Mouse (Mus musculus): ENCODE measurements around the gene Tgfbr2. TPM values are rescaled to one million over a fixed set of nuclear protein-coding genes. Genes with fewer than 3 reads are reported as not detected.
"Not testable (repeated sequence)": the region's sequence is repeated elsewhere in the genome, so short reads cannot be mapped to it uniquely, and the experiment has no call there.

Tgfbr2 gene
- polyA plus RNA-seq, 1 experiment from 2014 or later = 8.4 TPM

DNA sequence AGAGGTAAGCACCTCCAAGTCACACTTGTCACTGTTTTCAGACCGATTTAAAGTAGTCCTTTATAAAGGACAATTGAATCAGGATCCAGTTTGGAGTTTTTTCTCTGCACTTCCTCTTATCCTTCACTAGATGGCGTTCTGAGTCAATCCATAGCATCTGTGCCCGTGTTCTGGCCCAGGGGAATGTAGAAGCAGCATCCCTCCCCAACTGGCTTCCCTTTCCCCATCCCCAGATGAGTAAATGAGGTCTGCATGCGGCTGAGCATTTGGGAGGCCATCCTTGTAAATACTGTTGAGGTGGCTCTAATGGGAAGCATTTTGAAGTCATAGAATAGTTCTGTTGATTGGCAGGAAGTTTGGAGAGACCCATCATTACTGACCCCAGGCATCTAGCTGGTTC lies 114.5 kb downstream of the Tgfbr2 start:
- H3K36me3 ChIP-seq (ENCODE audit: control insufficient read depth, insufficient read depth, low read length) = no peaks in the 10 kb centered on the region
- H3K27me3 ChIP-seq (replicated peaks; ENCODE audit: control insufficient read depth, insufficient read depth, low read length) = no peaks in the 10 kb centered on the region
- H3K4me2 ChIP-seq (ENCODE audit: low read length) = no peak overlapping the region
- 13% methylated on average over 4 of the region's 4 CpGs for WGBS
- no peak overlapping the region for H3K9ac ChIP-seq (ENCODE audit: low read depth, low read length)
- H3K27ac ChIP-seq (ENCODE audit: low read depth, low read length) = no peak overlapping the region
- no peaks in the 10 kb centered on the region for H3K9me3 ChIP-seq (ENCODE audit: control insufficient read depth, low read length)
- no peak overlapping the region for H3K4me3 ChIP-seq (ENCODE audit: low read length)
- no peak for ATAC-seq
- H3K4me1 ChIP-seq (ENCODE audit: control insufficient read depth, insufficient read depth, low read depth, low read length) = no peaks in the 10 kb centered on the region

DNA sequence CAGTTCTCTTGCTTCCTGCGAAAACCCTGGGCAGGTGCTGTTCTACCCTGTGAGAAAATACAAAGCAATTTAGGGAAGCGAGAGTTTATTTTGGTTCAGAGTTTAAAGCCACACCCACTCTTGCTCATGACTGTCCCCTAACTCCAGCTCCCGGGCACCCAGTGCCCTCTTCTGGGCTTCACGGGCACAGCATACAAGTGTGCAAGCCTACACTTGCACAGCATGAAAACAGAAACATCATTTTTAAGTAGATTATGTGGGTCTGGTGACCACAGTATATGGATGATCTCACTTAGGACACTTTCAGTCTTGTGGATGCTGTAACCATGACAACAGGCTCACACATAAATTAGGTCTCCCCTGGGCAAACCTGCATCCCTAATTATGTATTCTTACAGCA lies 116.0 kb downstream of the Tgfbr2 start:
- 57% methylated on average over 4 of the region's 4 CpGs for WGBS

DNA sequence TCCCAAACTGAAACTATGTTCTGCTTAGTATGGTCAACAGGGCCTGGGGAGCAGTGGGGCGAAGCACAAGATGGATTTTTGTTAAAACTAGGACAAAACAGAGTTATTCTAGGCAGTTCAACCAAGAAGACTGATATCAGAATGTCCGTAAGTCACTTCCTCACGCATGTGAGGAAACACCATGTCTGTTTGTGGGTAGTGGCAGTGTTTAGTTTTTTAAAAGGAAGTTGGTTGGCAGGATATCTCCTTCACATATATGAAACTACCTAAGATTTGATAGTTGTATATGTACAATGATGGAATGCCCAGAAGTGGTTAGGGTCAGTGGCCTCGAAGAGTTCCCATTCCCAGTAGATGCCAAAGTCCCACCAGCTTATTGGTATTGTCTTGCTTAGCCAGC lies 116.7 kb downstream of the Tgfbr2 start:
- H3K4me3 ChIP-seq (ENCODE audit: low read length) = no peak overlapping the region

More for the DNA sequence above, 116.0 kb downstream of the Tgfbr2 start:
- no peaks in the 10 kb centered on the region for H3K36me3 ChIP-seq (ENCODE audit: control insufficient read depth, insufficient read depth, low read length)
- no peak overlapping the region for H3K4me3 ChIP-seq (ENCODE audit: low read length)
- no peak for ATAC-seq
- no peaks in the 10 kb centered on the region for H3K9me3 ChIP-seq (ENCODE audit: control insufficient read depth, low read length)
- no peak overlapping the region for H3K4me2 ChIP-seq (ENCODE audit: low read length)
- no peaks in the 10 kb centered on the region for H3K4me1 ChIP-seq (ENCODE audit: control insufficient read depth, insufficient read depth, low read depth, low read length)
- H3K27ac ChIP-seq (ENCODE audit: low read depth, low read length) = no peak overlapping the region
- no peak overlapping the region for H3K9ac ChIP-seq (ENCODE audit: low read depth, low read length)
- H3K27me3 ChIP-seq (replicated peaks; ENCODE audit: control insufficient read depth, insufficient read depth, low read length) = no peaks in the 10 kb centered on the region

DNA sequence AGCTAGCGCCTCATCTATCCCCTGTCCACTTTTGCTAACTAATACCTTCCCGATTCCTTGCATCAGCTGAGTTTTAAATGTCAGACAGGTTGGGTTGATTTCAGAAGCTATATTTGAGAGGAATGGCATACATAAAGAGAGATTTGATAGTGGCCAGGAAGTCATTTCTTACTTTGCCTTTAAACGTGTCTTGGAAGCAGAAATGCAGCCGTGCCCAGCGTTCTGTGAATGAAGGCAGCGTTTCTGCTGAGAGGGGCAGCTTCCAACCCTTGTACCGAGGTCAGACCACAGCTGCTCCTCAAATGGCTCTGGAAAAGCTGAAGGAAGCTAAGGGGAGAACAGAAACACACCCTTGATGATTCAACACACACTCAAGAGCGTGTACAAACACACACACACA lies 121.2 kb downstream of the Tgfbr2 start:
- Histone ChIP-seq H3K27me3 (replicated peaks; ENCODE audit: control insufficient read depth, insufficient read depth, low read length) (no peaks in the 10 kb centered on the region), H3K4me2 (ENCODE audit: low read length) (no peak overlapping the region), H3K4me3 (ENCODE audit: low read length) (no peak overlapping the region), H3K36me3 (ENCODE audit: control insufficient read depth, insufficient read depth, low read length) (no peaks in the 10 kb centered on the region), H3K27ac (ENCODE audit: low read depth, low read length) (no peak overlapping the region), H3K9me3 (ENCODE audit: control insufficient read depth, low read length) (no peaks in the 10 kb centered on the region), H3K9ac (ENCODE audit: low read depth, low read length) (no peak overlapping the region), H3K4me1 (ENCODE audit: control insufficient read depth, insufficient read depth, low read depth, low read length) (no peaks in the 10 kb centered on the region)
- WGBS = 74% methylated on average over 8 of the region's 8 CpGs
- no peak for ATAC-seq

More for the DNA sequence above, 116.7 kb downstream of the Tgfbr2 start:
- no peak for ATAC-seq
- Histone ChIP-seq H3K36me3 (ENCODE audit: control insufficient read depth, insufficient read depth, low read length) (no peaks in the 10 kb centered on the region), H3K9ac (ENCODE audit: low read depth, low read length) (no peak overlapping the region), H3K4me1 (ENCODE audit: control insufficient read depth, insufficient read depth, low read depth, low read length) (no peaks in the 10 kb centered on the region), H3K9me3 (ENCODE audit: control insufficient read depth, low read length) (no peaks in the 10 kb centered on the region), H3K4me2 (ENCODE audit: low read length) (no peak overlapping the region), H3K27ac (ENCODE audit: low read depth, low read length) (no peak overlapping the region), H3K27me3 (replicated peaks; ENCODE audit: control insufficient read depth, insufficient read depth, low read length) (no peaks in the 10 kb centered on the region)
- 94% methylated on average over 4 of the region's 4 CpGs for WGBS

DNA sequence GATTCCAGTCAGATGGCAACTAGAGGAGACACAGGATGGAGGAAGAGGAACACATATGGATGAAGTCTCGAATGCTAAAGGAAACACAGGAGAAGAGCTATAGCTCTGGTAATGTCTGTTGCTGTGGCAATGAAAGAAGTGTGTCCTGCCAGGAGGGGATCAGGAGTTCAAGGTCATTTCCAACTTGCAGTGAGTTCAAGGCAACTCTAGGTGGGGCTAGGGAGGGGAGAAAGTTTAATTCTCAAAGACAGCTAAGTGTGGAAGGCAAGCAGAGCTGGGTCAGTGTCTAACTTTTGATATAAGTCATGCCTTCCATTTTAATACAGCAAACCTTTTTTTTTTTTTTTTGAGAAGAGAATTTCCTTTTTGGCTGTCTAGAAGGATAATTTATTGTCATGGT lies 125.2 kb downstream of the Tgfbr2 start:
- no peak overlapping the region for H3K4me3 ChIP-seq (ENCODE audit: low read length)
- H3K36me3 ChIP-seq (ENCODE audit: control insufficient read depth, insufficient read depth, low read length) = no peaks in the 10 kb centered on the region
- H3K4me1 ChIP-seq (ENCODE audit: control insufficient read depth, insufficient read depth, low read depth, low read length) = no peaks in the 10 kb centered on the region
- 83% methylated on average over 1 of the region's 1 CpGs for WGBS
- H3K27ac ChIP-seq (ENCODE audit: low read depth, low read length) = no peak overlapping the region
- no peak for ATAC-seq
- no peak overlapping the region for H3K4me2 ChIP-seq (ENCODE audit: low read length)
- no peak overlapping the region for H3K9ac ChIP-seq (ENCODE audit: low read depth, low read length)
- no peaks in the 10 kb centered on the region for H3K27me3 ChIP-seq (replicated peaks; ENCODE audit: control insufficient read depth, insufficient read depth, low read length)
- H3K9me3 ChIP-seq (ENCODE audit: control insufficient read depth, low read length) = no peaks in the 10 kb centered on the region

DNA sequence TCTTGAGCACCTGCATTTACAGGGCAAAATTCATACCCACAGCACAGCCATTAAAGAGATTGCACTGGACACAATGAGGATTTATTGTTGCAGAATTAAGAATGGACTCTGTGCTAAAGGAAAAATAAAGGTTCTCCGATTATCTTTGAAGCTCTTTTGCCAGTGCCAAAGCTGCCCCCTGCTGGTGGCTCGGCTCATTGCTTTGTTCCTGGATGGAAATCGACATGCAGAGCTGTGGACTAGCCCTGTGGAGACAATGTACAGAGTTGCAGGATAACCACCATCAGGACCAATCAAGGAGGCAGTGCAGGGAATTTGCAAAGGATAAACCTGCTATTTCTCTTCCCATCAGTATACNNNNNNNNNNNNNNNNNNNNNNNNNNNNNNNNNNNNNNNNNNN lies 133.4 kb downstream of the Tgfbr2 start:
- WGBS = 3% methylated on average over 3 of the region's 3 CpGs
- no peaks in the 10 kb centered on the region for H3K36me3 ChIP-seq (ENCODE audit: control insufficient read depth, insufficient read depth, low read length)
- H3K27ac ChIP-seq (ENCODE audit: low read depth, low read length) = no peak overlapping the region

DNA sequence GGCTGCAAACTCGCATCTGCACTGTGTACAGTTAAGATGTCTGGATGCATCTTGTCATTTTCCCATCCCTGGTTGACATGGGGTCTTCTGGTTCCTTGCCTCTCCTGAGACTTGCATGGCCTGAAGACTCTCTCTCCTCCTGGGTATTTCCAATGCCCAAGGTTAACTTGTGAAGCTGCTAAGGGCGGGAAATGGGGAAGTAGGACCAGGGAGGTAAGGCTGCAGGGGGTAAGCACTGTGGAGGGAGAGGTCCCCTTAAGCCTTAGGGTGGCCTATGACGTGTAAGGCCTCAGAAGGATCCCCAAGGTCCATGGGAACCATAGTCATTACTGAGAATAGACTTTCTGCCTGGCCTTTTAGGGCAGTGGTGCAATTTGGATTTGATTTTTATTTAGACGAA lies 133.8 kb downstream of the Tgfbr2 start:
- 73% methylated on average over 4 of the region's 4 CpGs for WGBS
- H3K36me3 ChIP-seq (ENCODE audit: control insufficient read depth, insufficient read depth, low read length) = no peaks in the 10 kb centered on the region
- no peaks in the 10 kb centered on the region for H3K9me3 ChIP-seq (ENCODE audit: control insufficient read depth, low read length)
- H3K4me2 ChIP-seq (ENCODE audit: low read length) = no peak overlapping the region
- H3K4me1 ChIP-seq (ENCODE audit: control insufficient read depth, insufficient read depth, low read depth, low read length) = no peaks in the 10 kb centered on the region
- H3K27ac ChIP-seq (ENCODE audit: low read depth, low read length) = 0 out of 2 replicates have a peak overlapping the region, but pooled peaks have one; percentile 24
- no peak for ATAC-seq
- H3K4me3 ChIP-seq (ENCODE audit: low read length) = no peak overlapping the region
- H3K9ac ChIP-seq (ENCODE audit: low read depth, low read length) = no peak overlapping the region
- no peaks in the 10 kb centered on the region for H3K27me3 ChIP-seq (replicated peaks; ENCODE audit: control insufficient read depth, insufficient read depth, low read length)

More for the DNA sequence above, 133.4 kb downstream of the Tgfbr2 start:
- Histone ChIP-seq H3K9ac (ENCODE audit: low read depth, low read length) (no peak overlapping the region), H3K4me2 (ENCODE audit: low read length) (no peak overlapping the region), H3K27me3 (replicated peaks; ENCODE audit: control insufficient read depth, insufficient read depth, low read length) (no peaks in the 10 kb centered on the region), H3K4me3 (ENCODE audit: low read length) (no peak overlapping the region), H3K9me3 (ENCODE audit: control insufficient read depth, low read length) (no peaks in the 10 kb centered on the region), H3K4me1 (ENCODE audit: control insufficient read depth, insufficient read depth, low read depth, low read length) (no peaks in the 10 kb centered on the region)
- 0 out of 2 replicates have a peak, but pooled peaks have one; percentile 50 for ATAC-seq

DNA sequence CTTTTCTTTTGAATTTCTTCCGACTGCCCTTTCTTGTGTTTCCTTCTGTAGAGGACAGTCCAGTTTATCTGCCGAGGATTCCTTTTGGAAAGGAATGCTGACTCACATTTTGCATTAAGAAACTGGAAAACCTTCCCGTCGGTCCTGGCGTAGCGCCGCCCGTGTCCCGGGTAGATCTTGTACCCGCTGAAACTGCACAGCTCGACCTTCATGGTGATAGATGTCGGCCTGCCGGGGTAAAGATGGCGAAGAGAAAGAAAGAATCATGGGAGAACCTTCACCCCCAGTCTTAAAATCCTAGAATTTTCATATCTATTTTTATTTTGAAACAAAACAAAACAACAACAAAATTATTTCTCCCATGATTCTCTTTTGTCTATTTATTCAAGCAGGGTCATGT lies 134.3 kb downstream of the Tgfbr2 start:
- not testable (repeated sequence) for H3K36me3 ChIP-seq (ENCODE audit: control insufficient read depth, insufficient read depth, low read length); H3K9ac ChIP-seq (ENCODE audit: low read depth, low read length); H3K4me2 ChIP-seq (ENCODE audit: low read length); ATAC-seq; H3K4me1 ChIP-seq (ENCODE audit: control insufficient read depth, insufficient read depth, low read depth, low read length); H3K9me3 ChIP-seq (ENCODE audit: control insufficient read depth, low read length); H3K27ac ChIP-seq (ENCODE audit: low read depth, low read length); H3K4me3 ChIP-seq (ENCODE audit: low read length); H3K27me3 ChIP-seq (replicated peaks; ENCODE audit: control insufficient read depth, insufficient read depth, low read length)
- WGBS = 96% methylated on average over 14 of the region's 14 CpGs

DNA sequence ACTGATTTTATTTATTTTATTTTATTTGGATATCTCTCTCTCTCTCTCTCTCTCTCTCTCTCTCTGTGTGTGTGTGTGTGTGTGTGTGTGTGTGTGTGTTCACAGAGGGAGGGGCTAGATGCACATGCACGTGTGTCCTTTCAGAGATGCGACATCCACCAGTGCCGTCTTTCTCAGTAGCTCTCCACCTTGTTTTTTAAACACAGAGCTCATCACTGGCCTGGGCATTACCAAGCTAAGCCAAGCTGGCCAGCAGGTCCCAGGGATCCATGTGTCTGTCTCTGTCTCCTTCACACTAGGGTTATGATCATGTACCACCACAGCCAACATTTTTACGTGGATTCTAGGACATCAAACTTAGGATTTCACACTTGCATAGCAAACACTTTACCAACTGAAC lies 135.2 kb downstream of the Tgfbr2 start:
- Histone ChIP-seq H3K4me3 (ENCODE audit: low read length) (no peak overlapping the region), H3K27me3 (replicated peaks; ENCODE audit: control insufficient read depth, insufficient read depth, low read length) (no peaks in the 10 kb centered on the region), H3K36me3 (ENCODE audit: control insufficient read depth, insufficient read depth, low read length) (no peaks in the 10 kb centered on the region), H3K9me3 (ENCODE audit: control insufficient read depth, low read length) (no peaks in the 10 kb centered on the region), H3K4me1 (ENCODE audit: control insufficient read depth, insufficient read depth, low read depth, low read length) (no peaks in the 10 kb centered on the region), H3K27ac (ENCODE audit: low read depth, low read length) (no peak overlapping the region), H3K4me2 (ENCODE audit: low read length) (no peak overlapping the region), H3K9ac (ENCODE audit: low read depth, low read length) (no peak overlapping the region)
- 87% methylated on average over 4 of the region's 4 CpGs for WGBS
- no peak for ATAC-seq

DNA sequence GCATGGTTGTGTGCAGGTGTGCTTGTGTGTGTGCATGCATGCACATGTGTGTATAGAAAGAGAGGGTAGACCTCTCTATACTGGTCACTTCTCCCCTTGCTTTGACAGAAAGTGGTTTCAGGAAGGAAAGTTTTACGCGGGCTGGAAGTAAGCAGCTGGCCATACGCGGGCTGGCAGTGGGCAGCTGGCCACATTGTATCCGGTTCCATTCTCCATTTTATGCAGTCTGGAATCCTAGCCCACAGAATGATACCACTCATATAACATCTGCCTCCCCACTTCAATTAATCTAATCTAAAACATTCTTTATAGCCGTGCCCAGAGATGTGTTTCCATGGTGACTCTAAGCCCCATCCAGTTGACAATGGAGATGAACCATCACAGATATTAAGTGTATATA lies 136.9 kb downstream of the Tgfbr2 start:
- WGBS = 76% methylated on average over 6 of the region's 6 CpGs
- H3K4me2 ChIP-seq (ENCODE audit: low read length) = no peak overlapping the region
- no peak for ATAC-seq

More for the DNA sequence above, 136.9 kb downstream of the Tgfbr2 start:
- no peaks in the 10 kb centered on the region for H3K36me3 ChIP-seq (ENCODE audit: control insufficient read depth, insufficient read depth, low read length)
- no peaks in the 10 kb centered on the region for H3K4me1 ChIP-seq (ENCODE audit: control insufficient read depth, insufficient read depth, low read depth, low read length)
- H3K9me3 ChIP-seq (ENCODE audit: control insufficient read depth, low read length) = no peaks in the 10 kb centered on the region
- H3K9ac ChIP-seq (ENCODE audit: low read depth, low read length) = no peak overlapping the region
- H3K27ac ChIP-seq (ENCODE audit: low read depth, low read length) = no peak overlapping the region
- no peaks in the 10 kb centered on the region for H3K27me3 ChIP-seq (replicated peaks; ENCODE audit: control insufficient read depth, insufficient read depth, low read length)
- no peak overlapping the region for H3K4me3 ChIP-seq (ENCODE audit: low read length)

Measured in hindbrain, embryonic 16.5 days (tissue).